Mouse (Mus musculus): Measurements from ENCODE around the gene Igf2bp2.

GRCm38 (mm10) chr16:22151706-22152315 lies 11.3 kb downstream of the Igf2bp2 start:
- TF ChIP-seq CTCF (IDR thresholded peaks at IDR 0.05; ENCODE audit: borderline replicate concordance, insufficient read depth, low read length), result no peak
- TF ChIP-seq POLR2A (IDR thresholded peaks at IDR 0.05; ENCODE audit: low read depth, low read length), result no peak

All from embryonic fibroblast, embryonic 13.5 days (primary cell).